Mouse (Mus musculus) forelimb bud, embryonic 11.5 days (tissue): ENCODE data around the gene Rnf187.

ENCODE experiments used
- DNase-seq: peaks from one replicate; pipeline ENCODE4 v3.0.0-alpha.2; 2012; ENCODE audit warnings: low read depth, low spot score

Gene Rnf187

GRCm38 (mm10) chr11:58938322-58939087 is at the start of gene Rnf187:
Gene Rnf187, minus strand, starts transcription at chr11:58938916.
- DNase-seq = peak; percentile 91

- DNase-seq = no peak
Observed at GRCm38 (mm10) chr11:58985299-58985917, 46.7 kb upstream of the Rnf187 start.

- no peak for DNase-seq
Observed at GRCm38 (mm10) chr11:58984657-58985056, 45.9 kb upstream of the Rnf187 start.

- no peak for DNase-seq
Observed at GRCm38 (mm10) chr11:58983691-58984341, 45.1 kb upstream of the Rnf187 start.

GRCm38 (mm10) chr11:58982471-58983097 is 43.9 kb upstream of the Rnf187 start:
- DNase-seq = no peak

GRCm38 (mm10) chr11:58981541-58982447 is 43.1 kb upstream of the Rnf187 start:
- DNase-seq = peak; percentile 17

GRCm38 (mm10) chr11:58980381-58980990 is 41.8 kb upstream of the Rnf187 start:
- no peak for DNase-seq

GRCm38 (mm10) chr11:58979661-58980060 is 40.9 kb upstream of the Rnf187 start:
- no peak for DNase-seq

GRCm38 (mm10) chr11:58979183-58979582 is 40.5 kb upstream of the Rnf187 start:
- DNase-seq = no peak

GRCm38 (mm10) chr11:58978706-58979030 is 40.0 kb upstream of the Rnf187 start:
- DNase-seq = no peak

- peak; percentile 80 for DNase-seq
Observed at GRCm38 (mm10) chr11:58978027-58978705, 39.5 kb upstream of the Rnf187 start, which contains the start of gene Trim11. Gene Trim11, plus strand, starts transcription at chr11:58978093.

GRCm38 (mm10) chr11:58977607-58978026 is 38.9 kb upstream of the Rnf187 start:
- no peak for DNase-seq

- no peak for DNase-seq
Observed at GRCm38 (mm10) chr11:58977150-58977549, 38.4 kb upstream of the Rnf187 start.

GRCm38 (mm10) chr11:58974414-58974813 is 35.7 kb upstream of the Rnf187 start:
- DNase-seq = no peak

- no peak for DNase-seq
Observed at GRCm38 (mm10) chr11:58971796-58972195, 33.1 kb upstream of the Rnf187 start.

- no peak for DNase-seq
Observed at GRCm38 (mm10) chr11:58970831-58971530, 32.3 kb upstream of the Rnf187 start.

GRCm38 (mm10) chr11:58969659-58970058 is 30.9 kb upstream of the Rnf187 start:
- no peak for DNase-seq

GRCm38 (mm10) chr11:58969027-58969426 is 30.3 kb upstream of the Rnf187 start:
- DNase-seq = no peak

- DNase-seq = no peak
Observed at GRCm38 (mm10) chr11:58968551-58968950, 29.8 kb upstream of the Rnf187 start.

- DNase-seq = no peak
Observed at GRCm38 (mm10) chr11:58967346-58967745, 28.6 kb upstream of the Rnf187 start.
